Mouse (Mus musculus) megakaryocyte progenitor cell, adult 5-6 weeks (primary cell): ENCODE results near the gene 1110008L16Rik. TPM values are rescaled to one million over a fixed set of nuclear protein-coding genes. Genes with fewer than 3 reads are reported as not detected.
"Not testable (repeated sequence)": the region's sequence is repeated elsewhere in the genome, so short reads cannot be mapped to it uniquely, and the experiment has no call there.

ENCODE experiments used
- ATAC-seq: replicated peaks from 2 replicates; pipeline ENCODE4 v1.8.0; 2016; ENCODE audit warnings: mild to moderate bottlenecking, moderate TSS enrichment, inconsistent platforms; ENCODE audit not compliant: poor library complexity
- total RNA-seq, 2 experiments: library from RNA; stranded (forward) in 1 of 2; stranded (reverse) in 1 of 2; fragments of 157-497, 149-512 nt in 1 of 2; fragments of 200-1000 nt in 1 of 2; gene quantifications; 2 replicates each; pipeline versions ENCODE4 v1.2.3 to v1.2.4; 2015 to 2017

1110008L16Rik gene
- total RNA-seq, 2 experiments from 2014 or later, result 22.5 to 38.1 TPM

- no peak for ATAC-seq
Measured at GRCm38 (mm10) chr12:55333662-55334061, 34.3 kb downstream of the 1110008L16Rik start.

- not testable (repeated sequence) for ATAC-seq
Measured at GRCm38 (mm10) chr12:55338490-55338889, 39.1 kb downstream of the 1110008L16Rik start.

DNA sequence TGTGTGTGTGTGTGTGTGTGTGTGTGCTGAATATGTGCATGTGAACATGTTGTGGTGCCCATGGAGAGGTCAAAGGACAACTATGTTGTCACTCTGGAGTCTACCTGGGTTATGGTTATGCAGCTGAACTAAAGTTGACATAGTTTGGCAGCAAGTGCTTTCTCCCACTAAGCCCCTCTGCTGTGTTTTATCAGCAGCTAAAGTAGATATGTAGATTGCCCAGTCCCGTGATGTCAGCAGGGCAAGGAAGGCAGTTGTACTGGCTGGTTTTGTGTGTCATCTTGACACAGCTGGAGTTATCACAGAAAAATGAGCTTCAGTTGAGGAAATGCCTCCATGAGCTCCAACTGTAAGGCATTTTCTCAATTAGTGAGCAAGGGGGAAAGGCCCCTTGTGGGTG, 43.7 kb downstream of the 1110008L16Rik start:
- peak; percentile 19; the same call in 1 of the 2 replicates for ATAC-seq

DNA sequence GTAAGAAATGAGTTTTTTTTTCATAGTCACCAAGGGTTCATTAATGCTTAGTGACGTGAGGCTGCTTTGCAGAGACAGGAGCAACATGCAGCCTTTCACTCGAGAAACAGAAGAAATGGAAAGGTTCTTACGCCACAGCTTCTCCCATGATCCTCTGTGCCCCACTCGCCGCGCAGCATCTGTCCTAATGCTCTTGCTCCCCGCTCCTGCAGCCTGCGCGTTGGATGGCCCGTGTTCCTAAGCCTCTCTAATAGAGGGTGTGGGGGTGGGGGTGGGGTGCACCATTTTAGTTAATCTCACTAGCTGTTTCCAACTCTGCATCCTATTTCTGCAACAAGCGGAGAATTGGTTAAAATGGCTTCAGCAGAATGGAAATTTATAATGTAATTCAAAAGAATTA, 44.6 kb downstream of the 1110008L16Rik start:
- ATAC-seq, result no peak

DNA sequence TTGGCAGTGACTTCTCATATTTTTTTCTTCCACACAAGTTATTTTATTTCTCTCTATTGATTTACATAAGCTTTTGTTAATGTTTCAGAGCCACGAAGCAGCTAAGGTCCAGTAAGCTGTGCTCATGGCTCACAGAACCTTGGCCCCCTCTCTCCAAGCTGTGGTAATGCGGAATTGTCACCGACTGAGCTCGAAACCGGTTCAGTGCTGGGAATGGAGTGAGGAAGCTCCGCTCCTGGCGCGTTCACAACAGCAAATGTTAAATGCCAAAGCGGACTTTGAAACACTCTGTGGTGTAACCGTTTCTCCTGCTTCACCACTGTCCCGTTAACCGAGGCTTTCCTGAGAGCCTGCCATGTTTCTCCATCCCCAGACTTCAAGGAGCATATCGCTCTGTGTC, 45.2 kb downstream of the 1110008L16Rik start:
- ATAC-seq, result peak; percentile 80

DNA sequence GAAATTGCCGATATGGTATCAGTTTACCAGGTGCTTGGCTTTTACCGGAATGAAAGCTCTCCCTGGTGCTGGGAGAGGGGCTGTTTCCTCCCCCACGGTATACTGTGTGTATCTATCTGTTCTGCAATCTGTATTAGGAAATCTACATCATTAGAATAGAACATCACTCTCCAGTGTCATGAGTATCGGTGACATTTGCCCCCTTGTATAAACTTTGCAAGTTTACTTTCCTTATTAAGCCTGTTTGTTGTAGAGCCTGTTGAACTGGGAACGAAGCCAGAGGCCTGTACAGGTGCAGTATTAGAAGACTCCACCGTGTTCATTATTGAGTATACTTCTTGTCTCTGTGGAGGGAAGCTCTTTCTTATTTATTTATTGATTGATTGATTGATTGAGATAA, 54.0 kb downstream of the 1110008L16Rik start:
- no peak for ATAC-seq

DNA sequence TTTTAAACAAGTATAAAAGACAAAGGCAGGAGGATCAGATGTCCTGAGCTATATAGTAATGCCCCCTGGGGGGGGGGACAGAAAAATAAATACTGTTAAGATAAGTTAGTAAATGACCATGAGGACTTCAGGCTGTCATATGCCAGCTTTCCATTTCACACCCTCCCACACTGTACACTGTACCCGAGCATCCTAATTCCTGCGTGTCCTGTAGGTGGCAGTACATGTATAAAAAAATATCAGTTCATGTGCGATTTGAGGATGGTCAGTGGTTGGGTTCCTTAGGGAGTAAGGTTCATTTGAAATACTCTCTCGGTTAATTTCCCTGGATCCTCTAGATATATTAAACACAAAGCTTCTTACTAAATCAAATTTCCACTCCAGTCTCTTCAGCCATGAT, 55.5 kb downstream of the 1110008L16Rik start:
- ATAC-seq, result peak; percentile 91

DNA sequence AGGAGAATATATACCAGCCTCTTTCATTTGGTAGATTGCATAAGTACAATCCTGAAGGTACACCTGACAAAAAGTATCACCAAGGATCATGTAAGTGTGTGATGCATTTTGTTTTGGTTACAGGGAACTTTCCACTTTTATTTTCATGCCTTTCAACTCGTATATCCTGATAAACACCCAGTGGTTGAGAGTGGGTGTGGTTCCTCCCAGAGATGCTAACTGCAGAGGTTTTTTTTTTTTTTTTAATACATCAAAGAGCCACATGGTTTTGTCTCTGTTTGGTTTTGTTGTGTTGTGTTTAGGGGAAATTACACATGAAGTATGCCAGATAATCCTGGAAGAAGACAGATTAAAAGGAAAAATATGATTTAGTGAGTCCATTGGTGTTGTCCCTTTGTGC, 57.9 kb downstream of the 1110008L16Rik start:
- no peak for ATAC-seq

DNA sequence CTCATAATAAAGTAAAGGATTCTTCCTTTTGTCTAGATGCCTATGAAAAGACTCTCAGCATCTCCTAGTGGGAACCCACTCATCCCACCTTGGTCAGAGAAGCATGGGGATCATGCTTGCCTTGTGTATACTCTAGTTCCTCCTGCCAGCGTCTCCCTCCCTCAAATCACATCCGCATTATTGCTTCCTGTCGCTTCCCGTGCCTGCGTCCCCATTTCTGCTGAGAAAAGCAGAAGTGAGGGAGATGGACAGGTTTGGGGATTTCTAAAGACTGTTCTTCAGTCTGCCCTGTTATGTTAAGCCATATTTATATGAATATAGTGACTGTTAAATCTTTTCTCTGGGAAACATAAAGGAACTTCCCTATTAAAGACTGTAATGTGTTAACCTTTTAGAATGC, 61.6 kb downstream of the 1110008L16Rik start:
- ATAC-seq, result peak; percentile 96

DNA sequence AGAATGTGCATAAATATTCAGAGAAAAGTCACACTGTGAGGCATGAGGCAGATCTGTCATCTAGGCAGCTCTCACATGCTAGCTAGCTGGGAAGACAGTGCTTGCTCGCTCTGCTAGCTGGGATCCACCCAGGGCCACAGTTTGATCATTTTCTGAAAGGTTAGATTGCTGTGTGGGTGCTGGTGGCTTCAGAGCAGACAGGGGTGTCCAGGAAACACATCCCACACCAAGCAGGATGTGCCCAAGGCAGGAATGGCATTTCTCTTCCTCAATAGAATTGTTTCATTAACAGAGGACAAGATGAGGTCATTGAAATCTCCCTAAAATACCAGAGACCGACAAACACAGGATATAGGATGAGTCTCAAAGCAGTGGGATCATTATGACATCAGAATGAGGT, 65.7 kb downstream of the 1110008L16Rik start:
- ATAC-seq, result no peak

DNA sequence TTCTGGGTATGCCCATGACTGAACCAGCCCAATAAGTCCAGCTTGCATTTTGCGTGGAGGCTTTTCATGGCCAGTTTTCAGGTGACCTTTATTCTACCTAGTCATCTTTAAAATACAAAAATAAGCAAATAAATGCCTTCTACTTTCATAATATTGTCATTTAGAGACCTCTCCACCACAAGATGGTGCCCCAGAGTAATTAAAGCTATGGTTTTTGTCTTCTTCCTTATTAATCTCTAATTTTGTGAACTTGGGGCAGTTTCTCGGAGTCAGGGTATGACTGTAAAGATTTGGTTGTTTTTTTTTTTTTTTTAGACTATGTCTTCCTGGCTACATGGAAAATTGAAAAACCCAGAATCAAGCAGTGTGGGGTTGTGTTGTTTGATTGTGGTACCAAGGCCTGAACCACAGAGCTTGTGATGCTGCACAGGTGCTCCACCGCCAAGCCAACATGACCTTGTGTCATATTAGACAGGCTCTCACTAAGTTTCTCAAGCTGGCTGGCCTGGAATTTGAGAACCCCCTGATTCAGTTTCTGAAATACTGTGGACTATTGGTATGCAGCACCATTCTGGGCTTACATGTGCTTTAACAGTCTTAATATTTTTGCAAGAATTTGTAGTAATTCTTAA, 73.2 kb downstream of the 1110008L16Rik start:
- ATAC-seq, result peak; percentile 46; the same call in 1 of the 2 replicates

GRCm38 (mm10) chr12:55376956-55377609, 77.7 kb downstream of the 1110008L16Rik start:
- ATAC-seq, result no peak

- no peak for ATAC-seq
Measured at GRCm38 (mm10) chr12:55377610-55377980, 78.2 kb downstream of the 1110008L16Rik start.

- no peak for ATAC-seq
Measured at GRCm38 (mm10) chr12:55384023-55384749, 84.8 kb downstream of the 1110008L16Rik start, which contains the start of gene Psma6. Gene Psma6 (plus strand): TSS chr12:55384222.

- ATAC-seq, result no peak
Measured at GRCm38 (mm10) chr12:55384826-55385225, 85.4 kb downstream of the 1110008L16Rik start.

DNA sequence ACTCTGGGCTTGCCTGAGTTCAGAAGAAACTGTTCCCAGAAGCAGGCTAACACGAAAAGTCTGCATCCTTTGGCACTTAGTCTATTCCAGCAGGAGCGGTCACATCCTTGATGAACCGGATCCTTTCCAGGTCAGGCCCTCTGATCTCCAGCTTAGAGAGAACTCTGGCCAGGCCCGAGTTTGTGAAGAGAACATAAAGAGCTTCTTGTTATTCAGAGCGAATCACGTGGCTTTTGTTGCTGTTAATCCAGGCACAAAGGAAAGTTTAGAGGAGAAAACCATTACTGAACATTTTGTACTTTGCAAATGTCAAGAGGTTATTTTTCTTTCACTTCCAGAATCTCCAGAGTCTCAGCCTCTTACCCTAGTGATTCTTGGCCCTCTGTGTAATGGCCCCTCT, 86.6 kb downstream of the 1110008L16Rik start:
- ATAC-seq, result no peak

GRCm38 (mm10) chr12:55386456-55386855, 87.1 kb downstream of the 1110008L16Rik start:
- no peak for ATAC-seq

- peak; percentile 9 for ATAC-seq
Measured at GRCm38 (mm10) chr12:55387083-55387787, 87.9 kb downstream of the 1110008L16Rik start.

- ATAC-seq, result no peak
Measured at GRCm38 (mm10) chr12:55387788-55388465, 88.5 kb downstream of the 1110008L16Rik start.

- ATAC-seq, result peak; percentile 54
Measured at GRCm38 (mm10) chr12:55388478-55388877, 89.1 kb downstream of the 1110008L16Rik start.
